Mouse (Mus musculus) hindbrain, embryonic 11.5 days (tissue): Measurements from ENCODE around the gene Sp6. TPM values are rescaled to one million over a fixed set of nuclear protein-coding genes. Genes with fewer than 3 reads are reported as not detected.

Source experiments
- ATAC-seq: fragments of 200-750 bp; cut with Nextera tagmentation; 2 replicates; pipeline ENCODE4 v1.8.0; 2017; ENCODE audit warnings: mild to moderate bottlenecking, moderate TSS enrichment, moderate library complexity; ENCODE audit not compliant: low FRiP score
- DNase-seq: peaks from one replicate; pipeline ENCODE4 v3.0.0-alpha.2; 2015; ENCODE audit warnings: low spot score
- H3K27ac ChIP-seq: fragments of 300-500 bp; sonication (generic); 2 replicates; pipeline ENCODE4 v1.5.1; 2014; ENCODE audit warnings: mild to moderate bottlenecking, low read depth, low read length
- H3K27me3 ChIP-seq: fragments of 300-500 bp; sonication (generic); 2 replicates; pipeline ENCODE4 v1.6.1; 2014; ENCODE audit warnings: mild to moderate bottlenecking, low read length, moderate library complexity, mixed read lengths; ENCODE audit not compliant: control insufficient read depth, insufficient read depth
- H3K36me3 ChIP-seq: fragments of 300-500 bp; sonication (generic); 2 replicates; pipeline ENCODE4 v1.6.1; 2014; ENCODE audit warnings: mild to moderate bottlenecking, low read length, moderate library complexity, mixed read lengths; ENCODE audit not compliant: control insufficient read depth, insufficient read depth
- H3K4me1 ChIP-seq: fragments of 300-500 bp; sonication (generic); replicated peaks from 2 replicates; pipeline ENCODE4 v1.6.1; 2014; ENCODE audit warnings: low read length, mixed read lengths; ENCODE audit not compliant: control insufficient read depth, insufficient read depth
- H3K4me2 ChIP-seq: fragments of 300-500 bp; sonication (generic); replicated peaks from 2 replicates; pipeline ENCODE4 v1.6.1; 2014; ENCODE audit warnings: mild to moderate bottlenecking, low read depth, low read length
- H3K4me3 ChIP-seq: fragments of 300-500 bp; sonication (generic); 2 replicates; pipeline ENCODE4 v1.5.1; 2014; ENCODE audit warnings: low read depth, low read length
- H3K9ac ChIP-seq: fragments of 300-500 bp; sonication (generic); 2 replicates; pipeline ENCODE4 v1.6.1; 2014; ENCODE audit warnings: low read depth, low read length
- H3K9me3 ChIP-seq: fragments of 300-500 bp; sonication (generic); 2 replicates; pipeline ENCODE4 v1.6.1; 2016; ENCODE audit warnings: low read length; ENCODE audit not compliant: control insufficient read depth
- WGBS: fragments of 180-500 bp; shearing (Covaris S2); extraction: QIAGEN DNeasy Blood & Tissue Kit; methylation state at CpG from one replicate; pipeline ENCODE4 v1.1.7; 2014; 5-methylcytosine and 5-hydroxymethylcytosine counted together
- polyA plus RNA-seq: library from polyadenylated mRNA; unstranded; fragments of >200 nt; fragmentation: Nextera tagmentation; extraction: Ambion mirVana; gene quantifications from 2 replicates; pipeline ENCODE4 v1.2.1, GENCODE M21; 2014

Gene Sp6
- polyA plus RNA-seq, 1 experiment from 2014 or later, result not detected

DNA sequence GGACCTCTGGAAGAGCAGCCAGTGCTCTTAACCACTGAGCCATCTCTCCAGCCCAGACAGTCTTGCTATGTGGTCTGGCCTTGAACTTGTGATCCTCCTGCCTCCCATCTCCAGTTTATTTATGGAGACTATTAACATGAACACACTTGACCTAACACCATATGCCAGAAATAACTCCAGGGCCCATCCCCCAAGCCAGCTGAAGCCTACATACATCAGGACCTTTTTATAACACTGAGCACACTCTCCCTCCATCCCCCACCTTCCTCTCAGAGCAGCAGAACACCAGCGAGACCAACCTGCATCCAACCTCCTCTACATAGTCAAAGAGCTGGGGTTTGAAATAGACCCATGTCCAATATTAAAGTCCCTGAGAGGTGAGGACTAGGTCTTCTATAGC is 57.9 kb downstream of the Sp6 start:
- Histone ChIP-seq H3K36me3 (no peaks in the 10 kb centered on the region), H3K9ac (no peak overlapping the region), H3K4me1 (no peaks in the 10 kb centered on the region), H3K4me3 (no peak overlapping the region), H3K27me3 (no peaks in the 10 kb centered on the region), H3K27ac (no peak overlapping the region), H3K4me2 (no peak overlapping the region), H3K9me3 (no peaks in the 10 kb centered on the region)
- 68% methylated on average over 1 of the region's 1 CpGs for WGBS
- DNase-seq, result no peak
- no peak for ATAC-seq

DNA sequence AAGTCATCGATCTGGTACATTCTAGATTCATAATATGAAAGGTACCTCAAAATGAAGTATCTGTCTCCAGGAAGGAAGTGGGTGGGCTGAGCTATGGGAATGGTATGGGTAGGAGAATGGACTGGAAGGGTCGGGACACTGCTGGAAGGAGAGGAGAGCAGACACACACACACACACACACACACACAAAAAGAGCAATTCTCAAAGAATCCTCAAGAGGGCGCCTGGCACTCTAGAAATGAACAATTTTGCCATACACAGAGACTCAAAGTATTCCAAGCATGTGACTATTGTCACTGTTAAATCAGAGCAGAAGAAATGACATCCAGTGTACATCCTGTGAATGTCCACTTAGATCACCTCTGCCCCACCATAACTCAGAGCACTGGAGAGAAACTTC is 59.3 kb downstream of the Sp6 start:
- no peaks in the 10 kb centered on the region for H3K27me3 ChIP-seq
- no peak overlapping the region for H3K9ac ChIP-seq
- ATAC-seq, result no peak
- WGBS, result 36% methylated on average over 3 of the region's 3 CpGs
- no peaks in the 10 kb centered on the region for H3K36me3 ChIP-seq
- no peak overlapping the region for H3K4me2 ChIP-seq
- no peaks in the 10 kb centered on the region for H3K4me1 ChIP-seq
- H3K27ac ChIP-seq, result no peak overlapping the region
- H3K4me3 ChIP-seq, result no peak overlapping the region
- peak; percentile 80 for DNase-seq
- H3K9me3 ChIP-seq, result no peaks in the 10 kb centered on the region

DNA sequence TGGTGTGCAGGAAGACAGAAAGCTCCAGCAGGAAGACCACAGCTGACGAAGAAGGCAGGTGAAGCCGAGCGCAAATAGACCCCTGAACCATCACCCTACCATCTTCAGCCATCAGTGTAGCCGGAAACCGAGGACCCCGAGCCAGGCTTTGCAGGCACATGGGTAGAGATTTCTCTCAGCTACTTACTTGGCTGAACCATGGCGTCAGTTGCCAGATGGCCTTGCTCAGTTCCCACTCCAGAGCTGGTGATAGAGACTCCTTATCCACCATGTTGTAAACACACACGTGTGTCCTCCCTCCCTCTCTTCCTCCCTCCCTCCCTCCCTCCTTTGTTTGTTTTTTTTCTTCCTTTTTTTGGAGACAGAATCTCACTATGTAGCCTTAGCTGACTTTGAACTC is 61.0 kb downstream of the Sp6 start:
- no peak overlapping the region for H3K27ac ChIP-seq
- 76% methylated on average over 8 of the region's 8 CpGs for WGBS
- DNase-seq, result no peak

More for the DNA sequence above, 61.0 kb downstream of the Sp6 start:
- Histone ChIP-seq H3K36me3 (no peaks in the 10 kb centered on the region), H3K4me2 (no peak overlapping the region), H3K4me3 (no peak overlapping the region), H3K9ac (no peak overlapping the region), H3K4me1 (no peaks in the 10 kb centered on the region), H3K27me3 (no peaks in the 10 kb centered on the region), H3K9me3 (no peaks in the 10 kb centered on the region)
- no peak for ATAC-seq

Other genes with a start within 250 kb of the Sp6 start
- gene Snx11, start 235.8 kb upstream of the Sp6 start, polyA plus RNA-seq, result 13.8 and 14.4 TPM in 2 replicates
- 147 and 158 TPM in 2 replicates for gene Cbx1, start 224.3 kb upstream of the Sp6 start, polyA plus RNA-seq
- 27.9 and 35.2 TPM in 2 replicates for gene Nfe2l1, start 183.4 kb upstream of the Sp6 start, polyA plus RNA-seq
- 49.6 and 62.8 TPM in 2 replicates for gene Copz2, start 163.5 kb upstream of the Sp6 start, polyA plus RNA-seq
- 95.5 and 98.2 TPM in 2 replicates for gene Cdk5rap3, start 96.9 kb upstream of the Sp6 start, polyA plus RNA-seq
- gene Prr15l, start 85.3 kb upstream of the Sp6 start, polyA plus RNA-seq, result 0.82 and 1.1 TPM in 2 replicates
- gene Pnpo, start 69.4 kb upstream of the Sp6 start, polyA plus RNA-seq, result 26.0 and 29.5 TPM in 2 replicates
- gene Sp2, start 30.4 kb upstream of the Sp6 start, polyA plus RNA-seq, result 17.8 and 22.1 TPM in 2 replicates
- gene Scrn2, start 16.5 kb downstream of the Sp6 start, polyA plus RNA-seq, result 19.4 and 21.7 TPM in 2 replicates
- 5.3 and 7.0 TPM in 2 replicates for gene Lrrc46, start 28.0 kb downstream of the Sp6 start, polyA plus RNA-seq
- gene Mrpl10, start 28.2 kb downstream of the Sp6 start, polyA plus RNA-seq, result 79.4 and 80.3 TPM in 2 replicates
- 4.2 and 6.1 TPM in 2 replicates for gene Osbpl7, start 37.2 kb downstream of the Sp6 start, polyA plus RNA-seq
- 0.11 and 0.23 TPM in 2 replicates for gene Tbx21, start 101.9 kb downstream of the Sp6 start, polyA plus RNA-seq
- 3.9 and 4.2 TPM in 2 replicates for gene Tbkbp1, start 138.1 kb downstream of the Sp6 start, polyA plus RNA-seq
- gene Kpnb1, start 174.5 kb downstream of the Sp6 start, polyA plus RNA-seq, result 94.9 and 99.7 TPM in 2 replicates